Mouse (Mus musculus) CH12.LX (cell line): ENCODE data around the gene Lpar3. TPM values are rescaled to one million over a fixed set of nuclear protein-coding genes. Genes with fewer than 3 reads are reported as not detected.

Experiments used
- DNase-seq: peaks from one replicate; pipeline ENCODE4 v3.0.0-alpha.2; 2013; ENCODE audit errors: extremely low read depth
- H3K27ac ChIP-seq: 2 replicates; pipeline ENCODE4 v1.5.1; 2012; ENCODE audit warnings: low read depth, mild to moderate bottlenecking, control low read depth, moderate library complexity; ENCODE audit not compliant: insufficient read depth
- H3K27me3 ChIP-seq: replicated peaks from 2 replicates; pipeline ENCODE3; 2012; ENCODE audit warnings: inconsistent platforms
- H3K36me3 ChIP-seq, 2 experiments: replicated peaks in 1 of 2; 2 replicates each; pipeline versions ENCODE3 to v1.6.1; 2012; ENCODE audit warnings: inconsistent platforms in 1 of 2, low read length in 1 of 2, mild to moderate bottlenecking in 1 of 2, mixed read lengths in 1 of 2, moderate library complexity in 1 of 2; ENCODE audit not compliant: control insufficient read depth in 1 of 2, insufficient read depth in 1 of 2
- H3K4me1 ChIP-seq, 2 experiments: 2 replicates each; pipeline ENCODE4 v1.6.1; 2012; ENCODE audit warnings: inconsistent platforms in 1 of 2, moderate library complexity in 1 of 2; ENCODE audit not compliant: insufficient read depth in 2 of 2, control insufficient read depth in 1 of 2
- H3K4me2 ChIP-seq: 2 replicates; pipeline ENCODE4 v1.6.1; 2012; ENCODE audit warnings: low read depth, mild to moderate bottlenecking, control low read depth; ENCODE audit not compliant: poor library complexity, insufficient read depth, severe bottlenecking
- H3K4me3 ChIP-seq, 3 experiments: fragments of 150-350 bp in 1 of 3; sonication (generic) in 1 of 3; replicated peaks in 1 of 3; 2 replicates each; pipeline versions ENCODE3 to v1.5.1; 2011 to 2012; ENCODE audit warnings: low read depth in 2 of 3, low read length in 2 of 3, mild to moderate bottlenecking in 2 of 3, moderate library complexity in 2 of 3, control low read depth in 1 of 3, improper control_type of control experiment in 1 of 3, inconsistent platforms in 1 of 3, mixed read lengths in 1 of 3; ENCODE audit not compliant: poor library complexity in 1 of 3
- H3K79me2 ChIP-seq: replicated peaks from 2 replicates; pipeline ENCODE4 v1.6.1; 2012; ENCODE audit warnings: mild to moderate bottlenecking, moderate library complexity; ENCODE audit not compliant: control insufficient read depth, poor library complexity, insufficient read depth, severe bottlenecking; ENCODE audit errors: extremely low read depth
- H3K9ac ChIP-seq: 2 replicates; pipeline ENCODE4 v1.6.1; 2012; ENCODE audit warnings: low read depth, mild to moderate bottlenecking, control low read depth, moderate library complexity; ENCODE audit not compliant: insufficient read depth
- H3K9me3 ChIP-seq: replicated peaks from 2 replicates; pipeline ENCODE3; 2012; ENCODE audit warnings: low read length, inconsistent platforms, mixed read lengths
- BHLHE40 ChIP-seq: IDR thresholded peaks from 2 replicates; pipeline ENCODE4 v1.6.1; 2011; ENCODE audit warnings: mild to moderate bottlenecking, low read depth, low read length, improper control_type of control experiment
- E2F4 ChIP-seq: IDR thresholded peaks from 2 replicates; pipeline ENCODE4 v1.6.1; 2011; ENCODE audit warnings: low read depth, low read length, improper control_type of control experiment; ENCODE audit not compliant: insufficient replicate concordance
- ELF1 ChIP-seq: IDR thresholded peaks from 2 replicates; pipeline ENCODE4 v1.6.1; 2014; ENCODE audit warnings: low read depth, mild to moderate bottlenecking, inconsistent platforms, low read length, improper control_type of control experiment
- EP300 ChIP-seq: IDR thresholded peaks from 2 replicates; pipeline ENCODE4 v1.6.1; 2011; ENCODE audit warnings: low read length, improper control_type of control experiment
- ETS1 ChIP-seq: conservative IDR thresholded peaks from 2 replicates; pipeline ENCODE4 v1.6.1; 2012; ENCODE audit warnings: low read depth, mild to moderate bottlenecking, inconsistent platforms, low read length, improper control_type of control experiment, moderate library complexity
- GABPA ChIP-seq: IDR thresholded peaks from 2 replicates; pipeline ENCODE4 v1.6.1; 2012; ENCODE audit warnings: low read depth, low read length, improper control_type of control experiment, inconsistent platforms; ENCODE audit not compliant: insufficient replicate concordance
- IRF4 ChIP-seq: IDR thresholded peaks from 2 replicates; pipeline ENCODE4 v1.6.1; 2014; ENCODE audit warnings: low read depth, mild to moderate bottlenecking, inconsistent platforms, low read length, improper control_type of control experiment
- JUN ChIP-seq: IDR thresholded peaks from 2 replicates; pipeline ENCODE4 v1.6.1; 2011; ENCODE audit warnings: low read depth, mild to moderate bottlenecking, low read length, improper control_type of control experiment, moderate library complexity; ENCODE audit not compliant: insufficient read depth
- KAT2A ChIP-seq: IDR thresholded peaks from 2 replicates; pipeline ENCODE4 v1.6.1; 2012; ENCODE audit warnings: low read length, improper control_type of control experiment, inconsistent platforms; ENCODE audit not compliant: insufficient replicate concordance
- MAX ChIP-seq: IDR thresholded peaks from 2 replicates; pipeline ENCODE4 v1.6.1; 2011; ENCODE audit warnings: low read length, improper control_type of control experiment
- MAZ ChIP-seq: IDR thresholded peaks from 2 replicates; pipeline ENCODE4 v1.6.1; 2012; ENCODE audit warnings: low read depth, mild to moderate bottlenecking, inconsistent platforms, low read length, improper control_type of control experiment, moderate library complexity
- POLR2AphosphoS2 ChIP-seq: IDR thresholded peaks from 2 replicates; pipeline ENCODE4 v1.6.1; 2011; ENCODE audit warnings: low read depth, low read length, improper control_type of control experiment
- RCOR1 ChIP-seq: conservative IDR thresholded peaks from 2 replicates; pipeline ENCODE4 v1.6.1; 2012; ENCODE audit warnings: low read depth, mild to moderate bottlenecking, inconsistent platforms, low read length, improper control_type of control experiment
- UBTF ChIP-seq: IDR thresholded peaks from 2 replicates; pipeline ENCODE4 v1.6.1; 2012; ENCODE audit warnings: low read depth, mild to moderate bottlenecking, inconsistent platforms, low read length, improper control_type of control experiment, moderate library complexity
- USF1 ChIP-seq: IDR thresholded peaks from 2 replicates; pipeline ENCODE4 v1.6.1; 2014; ENCODE audit warnings: low read depth, mild to moderate bottlenecking, inconsistent platforms, low read length, improper control_type of control experiment
- ZKSCAN1 ChIP-seq: IDR thresholded peaks from 2 replicates; pipeline ENCODE4 v1.6.1; 2012; ENCODE audit warnings: low read depth, inconsistent platforms, low read length, improper control_type of control experiment, borderline replicate concordance
- ZMIZ1 ChIP-seq: IDR thresholded peaks from 2 replicates; pipeline ENCODE4 v1.6.1; 2012; ENCODE audit warnings: low read depth, mild to moderate bottlenecking, inconsistent platforms, low read length, improper control_type of control experiment
- dilution Hi-C: fragments of 300-500 bp; cut with MboI; formaldehyde crosslinking; loops from 2 replicates; pipeline ENCODE4 v1.14.3; 2020; ENCODE audit warnings: low sequenced_read_pairs; ENCODE audit not compliant: extremely low pct_unique_long_range_greater_than_20kb, extremely low pct_ligation_motif_present
- in situ Hi-C: fragments of 300-500 bp; cut with MboI; formaldehyde crosslinking; loops from 3 replicates; pipeline ENCODE4 v1.14.3; 2019; ENCODE audit warnings: low sequenced_read_pairs, low pct_ligation_motif_present, low pct_unique_long_range_greater_than_20kb, mixed read lengths
- polyA plus RNA-seq: library from polyadenylated mRNA; unstranded; fragments of >175 nt; gene quantifications from 2 replicates; pipeline ENCODE4 v1.2.1, GENCODE M21; 2012; ENCODE audit warnings: low read depth; ENCODE audit not compliant: insufficient read length
- total RNA-seq, 2 experiments: library from RNA; depleted of rRNA; stranded (reverse); fragments of 300-350 nt in 1 of 2; fragments of >200 nt in 1 of 2; gene quantifications; 2 replicates each; pipeline ENCODE4 v1.2.3; 2012 to 2014

Gene Lpar3
- total and polyA plus RNA-seq, 3 experiments, result not detected

DNA sequence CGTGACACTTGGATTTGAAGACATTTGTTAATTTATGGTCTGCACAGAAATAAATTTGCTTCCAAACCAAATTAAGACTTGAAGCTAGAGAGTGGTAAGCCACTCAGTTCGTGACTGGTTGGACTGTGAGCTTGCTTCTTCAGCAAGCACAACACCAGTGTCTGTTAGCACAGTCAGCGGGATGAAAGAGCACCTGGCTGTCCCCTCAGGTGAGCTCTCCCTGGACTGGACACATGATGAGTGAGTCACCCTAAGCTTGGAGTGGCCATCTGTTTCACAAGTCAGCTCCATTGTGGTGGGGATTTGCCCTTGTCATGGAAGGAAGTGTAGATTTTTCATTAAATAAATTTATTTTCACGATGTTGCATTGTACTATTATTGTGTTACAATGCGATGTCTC is 25.6 kb upstream of the Lpar3 start:
- peaks cover 33 to 62% of the 10 kb centered on the region in 2 experiments for H3K36me3 ChIP-seq
- H3K4me2 ChIP-seq, result no peak overlapping the region
- H3K27me3 ChIP-seq, result no peaks in the 10 kb centered on the region
- no peak for TF ChIP-seq KAT2A
- TF ChIP-seq GABPA, result no peak
- TF ChIP-seq USF1, result no peak
- no peak for TF ChIP-seq IRF4
- no peak for TF ChIP-seq ETS1
- no peak for TF ChIP-seq E2F4
- TF ChIP-seq ZKSCAN1, result no peak
- TF ChIP-seq RCOR1, result no peak
- no peak for TF ChIP-seq MAX
- no peak for TF ChIP-seq MAZ
- no peak for TF ChIP-seq EP300
- TF ChIP-seq UBTF, result no peak
- no peak for TF ChIP-seq ELF1
- no peak for TF ChIP-seq BHLHE40
- TF ChIP-seq JUN, result no peak
- no peak for TF ChIP-seq POLR2AphosphoS2
- TF ChIP-seq ZMIZ1, result no peak
- no peak overlapping the region for H3K4me3 ChIP-seq
- in situ Hi-C loops (loop anchor here (25.0 kb wide), 1 partner anchor 742 kb away; no protein-coding TSS in a partner anchor), dilution Hi-C loops (loop anchor here (25.0 kb wide), 1 partner anchor 92 kb away; no protein-coding TSS in a partner anchor)
- DNase-seq, result no peak
- H3K9me3 ChIP-seq, result no peaks in the 10 kb centered on the region
- H3K4me1 ChIP-seq, result peaks cover 2 to 8% of the 10 kb centered on the region in 2 experiments; a peak in 1 of 4 replicates
- no peaks in the 10 kb centered on the region for H3K79me2 ChIP-seq
- no peak overlapping the region for H3K27ac ChIP-seq
- H3K9ac ChIP-seq, result no peak overlapping the region

DNA sequence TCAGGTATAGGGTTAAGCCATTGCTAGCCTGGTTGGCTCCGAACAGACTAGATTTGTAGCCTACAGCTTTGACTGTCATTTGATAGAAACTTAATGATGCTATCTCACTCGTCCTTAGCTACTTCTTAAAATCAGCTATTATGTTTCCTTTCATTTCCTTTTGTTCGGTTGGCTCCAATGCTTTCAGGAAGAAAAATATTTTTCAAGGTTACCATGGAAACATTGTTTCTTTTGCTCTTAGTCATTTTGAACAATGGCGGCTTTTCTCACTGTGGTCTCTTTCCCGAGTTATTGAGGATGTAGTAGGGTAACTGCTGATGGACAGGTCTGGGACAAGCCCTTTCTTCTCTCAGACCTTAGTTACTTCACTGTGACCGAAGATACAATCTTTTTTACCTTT is 24.5 kb upstream of the Lpar3 start:
- Histone ChIP-seq H3K4me3 (no peak overlapping the region), H3K9ac (no peak overlapping the region), H3K27me3 (no peaks in the 10 kb centered on the region), H3K36me3 (peaks cover 25 to 53% of the 10 kb centered on the region in 2 experiments), H3K4me2 (no peak overlapping the region), H3K4me1 (peaks cover 2 to 8% of the 10 kb centered on the region in 2 experiments; a peak in 1 of 4 replicates), H3K27ac (no peak overlapping the region), H3K79me2 (no peaks in the 10 kb centered on the region), H3K9me3 (no peaks in the 10 kb centered on the region)
- dilution Hi-C loops, result loop anchor here (25.0 kb wide), 1 partner anchor 91 kb away; no protein-coding TSS in a partner anchor
- TF ChIP-seq JUN (no peak), MAZ (no peak), ELF1 (no peak), IRF4 (no peak), POLR2AphosphoS2 (no peak)
- no peak for DNase-seq
- in situ Hi-C loops, result loop anchor here (25.0 kb wide), 1 partner anchor 741 kb away; no protein-coding TSS in a partner anchor
